Mouse (Mus musculus): Measurements from ENCODE around the gene Trpm6. TPM values are rescaled to one million over a fixed set of nuclear protein-coding genes. Genes with fewer than 3 reads are reported as not detected.

Trpm6 gene
- polyA plus RNA-seq (2012; rRNA removed; ENCODE audit: low replicate concordance): 0.27 and 0.37 TPM in 2 replicates

GRCm38 (mm10) chr19:18749598-18750339, at the start of gene Trpm6:
TSS of gene Trpm6 (plus strand) at chr19:18749983.

GRCm38 (mm10) chr19:18712866-18713300, 36.9 kb upstream of the Trpm6 start, which contains the start of gene D030056L22Rik:
TSS of gene D030056L22Rik (plus strand) at chr19:18713193.

Other genes starting within 250 kb of the Trpm6 start
- gene Ostf1, start 118.2 kb upstream of the Trpm6 start, polyA plus RNA-seq (2012; rRNA removed; ENCODE audit: low replicate concordance): 47.6 and 67.7 TPM in 2 replicates
- gene Nmrk1, start 118.0 kb upstream of the Trpm6 start, polyA plus RNA-seq (2012; rRNA removed; ENCODE audit: low replicate concordance): 5.5 and 16.5 TPM in 2 replicates
- 10.8 and 19.4 TPM in 2 replicates for gene Carnmt1, start 79.2 kb upstream of the Trpm6 start, polyA plus RNA-seq (2012; rRNA removed; ENCODE audit: low replicate concordance)
- 3.9 and 14.3 TPM in 2 replicates for gene D030056L22Rik, start 36.8 kb upstream of the Trpm6 start, polyA plus RNA-seq (2012; rRNA removed; ENCODE audit: low replicate concordance)